Mouse (Mus musculus): ENCODE measurements around the gene Cgrrf1.

Gene Cgrrf1

GRCm38 (mm10) chr14:46897953-46898352 is 66.0 kb downstream of the Cgrrf1 start:
- no peak for DNase-seq

DNA sequence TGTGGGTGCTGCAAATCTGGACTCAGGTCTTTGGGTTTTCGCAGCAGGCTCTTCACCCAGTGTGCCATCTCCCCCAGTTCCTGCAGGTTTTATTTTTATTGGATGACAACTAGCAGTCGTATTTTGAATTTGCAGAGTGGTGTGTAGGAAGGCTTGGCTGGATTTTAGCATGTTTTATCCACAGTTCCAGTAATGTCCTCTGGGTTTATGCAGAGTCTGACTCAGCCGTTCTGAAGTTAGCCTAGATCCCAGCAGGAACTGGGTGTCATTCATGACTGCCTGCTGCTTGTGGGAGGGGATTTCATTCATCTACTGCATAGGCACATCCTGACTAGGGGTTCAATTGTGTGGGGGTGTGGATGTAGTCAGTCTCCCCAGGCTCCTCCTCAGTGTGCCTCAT is 66.7 kb downstream of the Cgrrf1 start:
- DNase-seq: no peak

DNA sequence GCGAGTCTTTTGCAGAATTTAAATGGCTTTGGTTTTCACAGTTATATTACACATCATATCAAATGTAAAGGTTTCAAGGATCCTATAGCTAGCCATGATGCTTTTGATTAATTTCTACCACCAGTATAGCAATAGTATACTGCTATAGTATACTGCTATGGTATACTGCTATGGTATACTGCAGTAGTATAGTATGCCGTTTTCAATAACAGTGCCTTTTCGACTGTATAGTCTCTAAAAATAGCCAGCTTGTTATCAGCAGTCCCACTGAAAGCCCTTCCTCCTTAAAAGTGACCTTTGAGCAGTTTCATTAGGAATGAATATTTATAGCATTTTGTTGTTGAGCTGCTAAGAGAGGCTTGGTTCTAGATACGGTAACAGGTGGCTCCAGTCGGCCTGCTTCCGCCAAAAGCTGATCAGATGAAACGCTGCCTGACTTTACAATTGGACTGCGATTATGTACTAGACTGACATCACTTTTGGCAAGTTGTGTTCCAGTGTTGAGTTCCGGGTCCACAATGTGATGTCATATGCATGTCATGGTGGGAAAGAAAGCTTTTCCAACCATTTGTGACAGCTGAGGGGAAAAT is 70.7 kb downstream of the Cgrrf1 start:
- no peak for DNase-seq
